Mouse (Mus musculus) heart, embryonic 15.5 days (tissue): ENCODE data around the gene Stk19. TPM values are rescaled to one million over a fixed set of nuclear protein-coding genes. Genes with fewer than 3 reads are reported as not detected.
A peak's percentile ranks its signal among the peaks of the same experiment; 100 is the strongest.

Source experiments
- ATAC-seq: fragments of 200-750 bp; cut with Nextera tagmentation; replicated peaks from 2 replicates; pipeline ENCODE4 v1.8.0; 2017; ENCODE audit warnings: low read depth, moderate TSS enrichment; ENCODE audit not compliant: insufficient number of reproducible peaks, insufficient read depth, low FRiP score
- H3K27ac ChIP-seq: fragments of 300-500 bp; sonication (generic); 2 replicates; pipeline ENCODE4 v1.5.1; 2015; ENCODE audit warnings: mild to moderate bottlenecking, inconsistent platforms
- H3K27me3 ChIP-seq: fragments of 300-500 bp; sonication (generic); 2 replicates; pipeline ENCODE4 v1.6.1; 2015; ENCODE audit warnings: inconsistent platforms
- H3K36me3 ChIP-seq: fragments of 300-500 bp; sonication (generic); 2 replicates; pipeline ENCODE4 v1.6.1; 2015; ENCODE audit warnings: mild to moderate bottlenecking, inconsistent platforms
- H3K4me1 ChIP-seq: fragments of 300-500 bp; sonication (generic); replicated peaks from 2 replicates; pipeline ENCODE4 v1.6.1; 2015; ENCODE audit warnings: inconsistent platforms
- H3K4me2 ChIP-seq: fragments of 300-500 bp; sonication (generic); 2 replicates; pipeline ENCODE4 v1.6.1; 2015; ENCODE audit warnings: inconsistent platforms, mild to moderate bottlenecking, moderate library complexity
- H3K4me3 ChIP-seq: fragments of 300-500 bp; sonication (generic); 2 replicates; pipeline ENCODE4 v1.5.1; 2015; ENCODE audit warnings: mild to moderate bottlenecking, inconsistent platforms
- H3K9ac ChIP-seq: fragments of 300-500 bp; sonication (generic); 2 replicates; pipeline ENCODE4 v1.6.1; 2015; ENCODE audit warnings: mild to moderate bottlenecking, inconsistent platforms
- H3K9me3 ChIP-seq: fragments of 300-500 bp; sonication (generic); replicated peaks from 2 replicates; pipeline ENCODE4 v1.6.1; 2016; ENCODE audit warnings: inconsistent platforms
- WGBS: fragments of 180-500 bp; shearing (Covaris S2); methylation state at CpG from one replicate; pipeline ENCODE4 v1.1.7; 2015; ENCODE audit warnings: mixed read lengths; 5-methylcytosine and 5-hydroxymethylcytosine counted together
- polyA plus RNA-seq: library from polyadenylated mRNA; unstranded; fragments of >200 nt; fragmentation: Nextera tagmentation; extraction: Ambion mirVana; gene quantifications from 2 replicates; pipeline ENCODE4 v1.2.1, GENCODE M21; 2015

Gene Stk19
- polyA plus RNA-seq, result 19.4 and 23.4 TPM in 2 replicates

- H3K9ac ChIP-seq, result peak within 1 kb of the TSS; percentile 75
- peak within 1 kb of the TSS; percentile 92 for H3K4me3 ChIP-seq
- WGBS, result under 1% methylated on average over 40 of the region's 40 CpGs
- H3K4me2 ChIP-seq, result peak within 1 kb of the TSS; percentile 99
- peak within 1 kb of the TSS; percentile 71 for H3K27ac ChIP-seq
- ATAC-seq, result peak; percentile 92
- H3K9me3 ChIP-seq, result no peaks in the 10 kb centered on the region
- H3K27me3 ChIP-seq, result no peaks in the 10 kb centered on the region
- peaks cover 34% of the 10 kb centered on the region for H3K36me3 ChIP-seq
- H3K4me1 ChIP-seq, result peaks cover 20% of the 10 kb centered on the region
Measured at GRCm38 (mm10) chr17:34836856-34837221, at the start of gene Stk19, which contains the start of gene Dxo. Gene Stk19, minus strand, starts transcription at chr17:34836945. Gene Dxo, plus strand, starts transcription at chr17:34837019.

GRCm38 (mm10) chr17:34885615-34886014, 48.9 kb upstream of the Stk19 start:
- 47% methylated on average over 3 of the region's 3 CpGs for WGBS

GRCm38 (mm10) chr17:34884704-34885103, 48.0 kb upstream of the Stk19 start:
- WGBS, result 83% methylated on average over 6 of the region's 6 CpGs
- Histone ChIP-seq H3K4me1 (peaks cover 6% of the 10 kb centered on the region), H3K36me3 (no peaks in the 10 kb centered on the region), H3K4me2 (no peak overlapping the region), H3K9ac (no peak overlapping the region), H3K27ac (no peak overlapping the region), H3K9me3 (no peaks in the 10 kb centered on the region), H3K4me3 (no peak overlapping the region), H3K27me3 (no peaks in the 10 kb centered on the region)
- no peak for ATAC-seq

More at GRCm38 (mm10) chr17:34885615-34886014, 48.9 kb upstream of the Stk19 start:
- H3K9ac ChIP-seq, result no peak overlapping the region
- H3K27me3 ChIP-seq, result no peaks in the 10 kb centered on the region
- H3K4me2 ChIP-seq, result no peak overlapping the region
- H3K27ac ChIP-seq, result no peak overlapping the region
- no peak overlapping the region for H3K4me3 ChIP-seq
- peaks cover 6% of the 10 kb centered on the region for H3K4me1 ChIP-seq
- no peaks in the 10 kb centered on the region for H3K9me3 ChIP-seq
- no peak for ATAC-seq
- H3K36me3 ChIP-seq, result no peaks in the 10 kb centered on the region

GRCm38 (mm10) chr17:34883332-34883731, 46.6 kb upstream of the Stk19 start:
- no peak for ATAC-seq
- Histone ChIP-seq H3K9ac (no peak overlapping the region), H3K9me3 (no peaks in the 10 kb centered on the region), H3K4me3 (no peak overlapping the region), H3K36me3 (no peaks in the 10 kb centered on the region), H3K27ac (no peak overlapping the region), H3K4me2 (no peak overlapping the region), H3K4me1 (peaks cover 10% of the 10 kb centered on the region), H3K27me3 (no peaks in the 10 kb centered on the region)
- WGBS, result 70% methylated on average over 3 of the region's 3 CpGs

GRCm38 (mm10) chr17:34881683-34882310, 45.1 kb upstream of the Stk19 start, which contains the start of gene Gm20547:
Gene Gm20547, minus strand, starts transcription at chr17:34882042.
- H3K4me2 ChIP-seq, result peak within 1 kb of the TSS; percentile 46
- H3K9me3 ChIP-seq, result no peaks in the 10 kb centered on the region
- H3K9ac ChIP-seq, result no peak within 1 kb of the TSS
- H3K27me3 ChIP-seq, result no peaks in the 10 kb centered on the region
- no peaks in the 10 kb centered on the region for H3K36me3 ChIP-seq
- no peak within 1 kb of the TSS for H3K27ac ChIP-seq
- H3K4me1 ChIP-seq, result peaks cover 10% of the 10 kb centered on the region
- WGBS, result 15% methylated on average over 15 of the region's 15 CpGs
- ATAC-seq, result no peak
- no peak within 1 kb of the TSS for H3K4me3 ChIP-seq

- Histone ChIP-seq H3K4me2 (no peak overlapping the region), H3K9ac (no peak overlapping the region), H3K4me1 (peaks cover 10% of the 10 kb centered on the region), H3K4me3 (no peak overlapping the region), H3K27me3 (no peaks in the 10 kb centered on the region), H3K27ac (no peak overlapping the region), H3K36me3 (no peaks in the 10 kb centered on the region), H3K9me3 (no peaks in the 10 kb centered on the region)
- ATAC-seq, result no peak
Measured at GRCm38 (mm10) chr17:34881166-34881565, 44.4 kb upstream of the Stk19 start.

- no peak for ATAC-seq
- Histone ChIP-seq H3K4me3 (no peak within 1 kb of the TSS), H3K9me3 (no peaks in the 10 kb centered on the region), H3K27ac (no peak within 1 kb of the TSS), H3K27me3 (no peaks in the 10 kb centered on the region), H3K4me2 (0 out of 2 replicates have a peak within 1 kb of the TSS, but pooled peaks have one; percentile 1), H3K4me1 (peaks cover 10% of the 10 kb centered on the region), H3K9ac (no peak within 1 kb of the TSS), H3K36me3 (no peaks in the 10 kb centered on the region)
- WGBS, result 54% methylated on average over 11 of the region's 11 CpGs
Measured at GRCm38 (mm10) chr17:34879336-34879879, 42.7 kb upstream of the Stk19 start, which contains the start of gene Zbtb12. Gene Zbtb12, plus strand, starts transcription at chr17:34879483.

- no peak for ATAC-seq
- Histone ChIP-seq H3K9ac (no peak overlapping the region), H3K4me2 (no peak overlapping the region), H3K27ac (no peak overlapping the region), H3K9me3 (no peaks in the 10 kb centered on the region), H3K4me1 (peaks cover 2% of the 10 kb centered on the region; the same call in 1 of the 2 replicates), H3K36me3 (no peaks in the 10 kb centered on the region), H3K27me3 (no peaks in the 10 kb centered on the region), H3K4me3 (no peak overlapping the region)
- 85% methylated on average over 6 of the region's 6 CpGs for WGBS
Measured at GRCm38 (mm10) chr17:34874321-34874720, 37.6 kb upstream of the Stk19 start.

- WGBS, result 53% methylated on average over 7 of the region's 7 CpGs
- ATAC-seq, result no peak
- no peak overlapping the region for H3K4me2 ChIP-seq
- no peaks in the 10 kb centered on the region for H3K36me3 ChIP-seq
- H3K4me3 ChIP-seq, result no peak overlapping the region
- H3K9me3 ChIP-seq, result no peaks in the 10 kb centered on the region
- no peak overlapping the region for H3K27ac ChIP-seq
- no peaks in the 10 kb centered on the region for H3K4me1 ChIP-seq
- 0 out of 2 replicates have a peak, but pooled peaks cover 18% of the 10 kb centered on the region for H3K27me3 ChIP-seq
- H3K9ac ChIP-seq, result no peak overlapping the region
Measured at GRCm38 (mm10) chr17:34865981-34866380, 29.2 kb upstream of the Stk19 start.

GRCm38 (mm10) chr17:34862416-34863081, 25.8 kb upstream of the Stk19 start, which contains the start of gene Cfb:
Gene Cfb, minus strand, starts transcription at chr17:34862518.
- no peaks in the 10 kb centered on the region for H3K9me3 ChIP-seq

GRCm38 (mm10) chr17:34861704-34862415, 25.1 kb upstream of the Stk19 start:
- ATAC-seq, result no peak
- Histone ChIP-seq H3K27me3 (0 out of 2 replicates have a peak, but pooled peaks cover 18% of the 10 kb centered on the region), H3K27ac (no peak overlapping the region), H3K36me3 (no peaks in the 10 kb centered on the region; the same call in 1 of the 2 replicates), H3K9ac (no peak overlapping the region), H3K4me3 (no peak overlapping the region), H3K4me1 (no peaks in the 10 kb centered on the region), H3K9me3 (no peaks in the 10 kb centered on the region), H3K4me2 (no peak overlapping the region)
- WGBS, result 68% methylated on average over 13 of the region's 13 CpGs

More at GRCm38 (mm10) chr17:34862416-34863081, 25.8 kb upstream of the Stk19 start, which contains the start of gene Cfb:
- Histone ChIP-seq H3K27me3 (0 out of 2 replicates have a peak, but pooled peaks cover 18% of the 10 kb centered on the region), H3K4me2 (no peak within 1 kb of the TSS), H3K36me3 (no peaks in the 10 kb centered on the region), H3K4me3 (no peak within 1 kb of the TSS), H3K9ac (no peak within 1 kb of the TSS), H3K27ac (no peak within 1 kb of the TSS), H3K4me1 (no peaks in the 10 kb centered on the region)
- ATAC-seq, result no peak
- 55% methylated on average over 8 of the region's 8 CpGs for WGBS
